Comparison of ENCODE assay signal across 1 mouse cellular context in genomic region chr5:120503144-120503795, GRCm38 (mm10).
TF ChIP-seq lines count a peak whose summit lies in the region.

Gene Plbd2 (minus strand): TSS chr5:120503625.

TF ChIP-seq in MEL, 35 proteins besides CTCF, POLR2A, EP300 and RAD21 (continued from another document):
- TF ChIP-seq UBTF (IDR thresholded peaks at IDR 0.05; ENCODE audit: borderline replicate concordance, insufficient read depth, low read depth, low read length) (no peak), RCOR1 (IDR thresholded peaks at IDR 0.05; ENCODE audit: low read depth, low read length) (no peak), POLR2AphosphoS2 (IDR thresholded peaks at IDR 0.05; ENCODE audit: low read length) (0 out of 2 replicates have a peak, but pooled peaks have one; percentile 35), SIN3A (IDR thresholded peaks at IDR 0.05; ENCODE audit: low read length) (peak; percentile 92)
